Mouse (Mus musculus): ENCODE results near the gene Zfp146. TPM values are rescaled to one million over a fixed set of nuclear protein-coding genes. Genes with fewer than 3 reads are reported as not detected.
"Not testable (repeated sequence)": the region's sequence is repeated elsewhere in the genome, so short reads cannot be mapped to it uniquely, and the experiment has no call there.

The Zfp146 gene
- 10 to 100 TPM; 53.8 to 54.8 TPM for total RNA-seq (2021)

- DNase-seq: peak; percentile 92 to 93
These were observed at the start of gene Zfp146 for GRCm38 (mm10) chr7:30169583-30170282. Zfp146 (minus strand) TSS chr7:30169750.

DNA sequence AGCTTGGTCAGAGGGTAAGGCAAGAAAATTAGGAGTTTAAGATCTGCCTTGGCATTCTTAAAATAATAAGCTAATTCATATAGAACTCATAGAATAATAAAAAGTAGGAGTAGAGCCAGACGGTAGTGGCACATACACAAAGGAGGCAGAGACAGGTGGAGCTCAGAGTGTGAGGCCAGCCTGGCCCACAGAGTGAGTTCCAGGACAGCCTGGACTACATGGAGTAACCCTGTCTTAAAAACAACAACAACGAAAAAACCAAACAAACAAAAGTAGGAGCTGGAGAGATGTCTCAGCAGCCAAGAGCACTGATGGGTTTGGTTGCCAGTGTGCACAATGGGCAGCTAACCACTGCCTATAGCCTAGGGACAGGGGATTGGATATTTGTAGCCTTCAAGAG lies 47.7 kb upstream of the Zfp146 start:
- DNase-seq: no peak

- peak in 1 of 2 experiments; percentile 56 for DNase-seq
These were observed 47.2 kb upstream of the Zfp146 start for GRCm38 (mm10) chr7:30216723-30217151.

- no peak for DNase-seq
These were observed 46.3 kb upstream of the Zfp146 start for GRCm38 (mm10) chr7:30215875-30216274.

GRCm38 (mm10) chr7:30213881-30214280 lies 44.3 kb upstream of the Zfp146 start:
- no peak for DNase-seq

GRCm38 (mm10) chr7:30211025-30211424 lies 41.5 kb upstream of the Zfp146 start:
- no peak for DNase-seq

- DNase-seq: not testable (repeated sequence)
These were observed 36.8 kb upstream of the Zfp146 start for GRCm38 (mm10) chr7:30206364-30206763.

GRCm38 (mm10) chr7:30205383-30205782 lies 35.8 kb upstream of the Zfp146 start:
- DNase-seq: no peak

- no peak for DNase-seq
These were observed 34.8 kb upstream of the Zfp146 start for GRCm38 (mm10) chr7:30204380-30204779.

DNA sequence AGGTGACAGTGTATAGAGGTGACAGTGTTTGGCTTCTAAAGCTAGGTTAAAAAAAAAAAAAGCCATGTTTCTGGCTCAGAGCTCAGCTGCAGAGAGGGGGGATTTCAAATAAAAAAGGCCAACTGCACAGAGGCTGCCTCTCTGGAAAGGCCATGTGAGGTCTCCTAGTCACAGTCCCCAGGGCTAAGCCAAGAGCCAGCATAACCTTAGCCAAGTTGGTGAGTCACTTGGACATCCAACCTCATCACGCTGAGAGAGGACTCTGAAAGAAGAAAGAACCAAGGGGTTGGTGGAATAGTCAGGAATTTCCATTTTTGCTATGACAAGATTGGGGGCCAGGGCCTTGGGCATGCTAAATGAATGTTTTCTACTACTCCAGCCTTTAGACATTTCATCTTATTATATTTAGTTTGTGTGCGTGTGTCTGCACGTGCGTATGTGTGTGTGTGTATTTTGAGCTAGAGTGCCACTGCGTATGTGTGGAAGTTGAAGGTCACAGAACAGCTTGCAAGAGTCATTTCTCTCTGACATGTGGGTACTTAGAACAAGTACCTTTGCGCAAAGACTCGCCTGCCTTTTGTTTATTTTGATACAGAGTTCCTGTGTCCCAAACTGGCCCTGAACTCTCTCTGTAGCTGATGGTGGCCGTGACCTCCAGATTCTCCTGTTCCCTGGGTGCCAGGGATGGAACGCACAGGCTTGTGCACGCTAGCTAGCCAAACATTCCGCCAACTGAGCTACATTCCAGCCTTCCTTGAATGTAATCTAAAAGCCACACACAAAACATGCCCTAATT lies 33.5 kb upstream of the Zfp146 start:
- DNase-seq: no peak

DNA sequence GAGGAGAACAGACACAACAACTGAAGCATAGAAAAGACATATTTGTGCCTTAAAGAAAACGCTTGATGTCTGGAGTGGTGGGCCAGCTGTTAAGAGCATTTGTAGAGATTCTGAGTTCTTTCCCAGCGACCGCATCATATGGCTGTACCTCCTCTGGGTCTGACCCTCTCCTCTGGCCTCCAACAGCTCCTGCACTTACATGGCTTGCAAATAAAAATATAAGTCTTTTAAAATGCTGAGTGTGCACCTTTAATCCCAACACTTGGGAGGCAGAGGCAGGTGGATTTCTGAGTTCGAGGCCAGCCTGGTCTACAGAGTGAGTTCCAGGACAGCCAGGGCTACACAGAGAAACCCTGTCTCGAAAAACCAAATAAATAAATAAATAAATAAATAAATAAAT lies 31.1 kb upstream of the Zfp146 start:
- DNase-seq: not testable (repeated sequence)

GRCm38 (mm10) chr7:30200200-30200599 lies 30.6 kb upstream of the Zfp146 start:
- DNase-seq: no peak

- DNase-seq: no peak
These were observed 30.1 kb upstream of the Zfp146 start for GRCm38 (mm10) chr7:30199498-30200139.

GRCm38 (mm10) chr7:30198481-30198971 lies 29.0 kb upstream of the Zfp146 start, which contains the start of gene Capns1:
Capns1 (minus strand) TSS chr7:30198811.
- peak in 1 of 2 experiments; percentile 61 for DNase-seq

DNA sequence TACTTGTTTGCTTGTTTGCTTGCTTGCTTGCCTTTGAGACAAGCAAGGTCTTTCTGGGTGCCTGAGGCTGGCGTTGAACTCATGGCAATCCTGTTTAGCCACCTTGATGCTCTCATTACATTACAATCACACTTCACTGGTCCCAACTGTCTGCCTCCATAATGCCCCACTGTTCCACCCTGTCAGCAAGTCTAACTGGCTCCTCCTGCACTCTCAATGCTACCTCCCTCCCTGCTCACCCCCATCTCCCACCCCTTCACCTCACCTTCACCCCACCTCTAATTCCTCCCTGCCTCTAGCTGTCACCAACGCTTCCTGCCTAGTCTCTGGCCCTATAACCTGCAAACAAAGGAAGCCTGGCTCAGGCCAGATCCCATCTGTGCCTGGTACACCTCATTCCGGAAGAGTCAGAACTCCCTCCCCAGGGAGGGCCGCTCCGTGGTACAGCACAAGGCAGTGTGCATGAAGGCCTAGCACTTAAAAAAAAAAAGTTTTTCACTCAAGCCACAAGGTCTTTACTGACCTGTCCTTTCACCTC lies 28.1 kb upstream of the Zfp146 start:
- no peak for DNase-seq

DNA sequence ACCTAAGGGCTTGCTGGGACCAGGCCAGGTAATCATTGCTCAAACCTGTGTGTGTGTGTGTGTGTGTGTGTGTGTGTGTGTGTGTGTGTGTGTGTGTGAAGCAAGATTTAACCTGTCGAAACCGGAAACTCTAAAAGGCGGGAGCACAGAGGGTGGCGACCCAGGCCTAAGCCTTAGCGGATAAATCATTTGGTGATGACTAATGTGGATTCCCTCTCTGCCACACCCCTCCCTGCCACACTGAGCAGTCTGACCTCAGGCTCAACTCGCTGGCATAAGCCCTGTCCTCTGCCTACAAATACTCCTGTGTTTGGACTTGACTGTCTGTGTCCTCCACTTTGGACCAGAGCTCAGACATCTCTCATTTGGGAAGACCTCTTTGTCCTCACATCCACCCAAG lies 26.6 kb upstream of the Zfp146 start:
- DNase-seq: no peak

GRCm38 (mm10) chr7:30195461-30195860 lies 25.9 kb upstream of the Zfp146 start:
- DNase-seq: no peak

DNA sequence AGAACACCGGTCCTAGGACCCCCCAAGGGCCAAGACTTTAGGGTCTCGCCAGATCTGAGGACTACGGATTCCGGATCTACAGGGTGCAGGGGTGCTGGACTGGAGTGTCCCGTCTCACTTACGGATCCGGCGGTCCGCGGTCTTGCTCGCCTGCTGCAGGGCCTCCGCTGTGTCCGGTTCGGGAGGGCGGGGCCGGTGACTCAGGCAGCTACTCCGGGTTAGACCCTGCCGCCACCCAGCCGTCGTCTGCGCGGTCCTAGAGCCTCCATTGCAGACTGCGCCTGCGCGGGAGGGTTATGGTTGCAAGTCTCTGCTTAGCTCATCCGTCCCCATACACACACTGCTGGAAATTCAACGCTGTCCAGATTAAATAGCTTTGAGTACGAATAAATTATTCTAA lies 25.3 kb upstream of the Zfp146 start:
- peak; percentile 93 for DNase-seq

GRCm38 (mm10) chr7:30194101-30194831 lies 24.7 kb upstream of the Zfp146 start:
- DNase-seq: peak; percentile 38 to 42

DNA sequence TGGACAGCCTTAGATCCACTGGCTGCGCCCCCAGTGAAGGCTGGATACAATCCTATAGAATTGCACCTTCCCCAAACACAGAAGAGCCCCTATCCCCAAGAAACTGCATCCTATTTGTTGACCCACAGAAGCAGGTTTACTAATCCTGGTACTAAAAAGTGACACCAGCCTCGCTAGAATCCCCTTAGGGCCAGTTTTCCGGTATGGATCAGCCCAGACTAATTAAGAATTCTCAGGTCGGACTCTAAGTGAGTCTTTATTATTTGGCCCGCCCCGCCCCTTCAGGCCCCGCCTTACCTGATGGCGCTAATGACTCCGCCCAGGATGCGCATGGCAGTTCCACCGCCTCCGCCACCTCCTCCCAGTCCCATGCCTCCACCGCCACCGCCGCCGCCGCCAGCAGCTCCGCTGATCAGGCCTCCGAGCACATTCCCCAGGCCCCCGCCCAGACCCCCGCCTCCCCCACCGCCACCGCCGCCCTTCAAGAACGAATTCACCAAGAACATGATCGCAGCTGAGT lies 24.1 kb upstream of the Zfp146 start:
- peak; percentile 72 to 79 for DNase-seq

- no peak for DNase-seq
These were observed 23.5 kb upstream of the Zfp146 start for GRCm38 (mm10) chr7:30193013-30193412.

DNA sequence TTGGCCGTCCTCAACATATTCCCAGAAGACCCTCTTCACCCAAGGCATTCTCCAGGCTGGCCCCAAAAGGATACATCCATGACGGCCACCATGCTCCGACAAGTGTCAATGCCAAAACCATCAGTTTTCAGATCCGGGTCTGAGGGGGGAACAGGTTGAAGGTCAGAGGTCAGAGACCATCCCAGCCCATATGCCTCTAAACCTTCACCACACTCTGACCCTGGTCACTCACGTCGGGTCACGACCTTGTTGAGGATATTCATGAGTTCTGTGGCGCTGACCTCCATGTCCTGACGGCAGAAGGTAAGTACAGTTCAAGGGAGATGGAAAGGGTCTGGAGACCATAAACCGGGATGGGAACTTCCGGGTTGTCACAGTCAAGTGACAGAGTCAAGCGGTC lies 22.5 kb upstream of the Zfp146 start:
- no peak for DNase-seq
